Mouse (Mus musculus) retina, embryonic 14.5 days (tissue): ENCODE data around the gene Stat1.

Source experiments
- DNase-seq: peaks from one replicate; pipeline ENCODE4 v3.0.0-alpha.2; 2015; ENCODE audit warnings: low spot score

Stat1 gene

DNA sequence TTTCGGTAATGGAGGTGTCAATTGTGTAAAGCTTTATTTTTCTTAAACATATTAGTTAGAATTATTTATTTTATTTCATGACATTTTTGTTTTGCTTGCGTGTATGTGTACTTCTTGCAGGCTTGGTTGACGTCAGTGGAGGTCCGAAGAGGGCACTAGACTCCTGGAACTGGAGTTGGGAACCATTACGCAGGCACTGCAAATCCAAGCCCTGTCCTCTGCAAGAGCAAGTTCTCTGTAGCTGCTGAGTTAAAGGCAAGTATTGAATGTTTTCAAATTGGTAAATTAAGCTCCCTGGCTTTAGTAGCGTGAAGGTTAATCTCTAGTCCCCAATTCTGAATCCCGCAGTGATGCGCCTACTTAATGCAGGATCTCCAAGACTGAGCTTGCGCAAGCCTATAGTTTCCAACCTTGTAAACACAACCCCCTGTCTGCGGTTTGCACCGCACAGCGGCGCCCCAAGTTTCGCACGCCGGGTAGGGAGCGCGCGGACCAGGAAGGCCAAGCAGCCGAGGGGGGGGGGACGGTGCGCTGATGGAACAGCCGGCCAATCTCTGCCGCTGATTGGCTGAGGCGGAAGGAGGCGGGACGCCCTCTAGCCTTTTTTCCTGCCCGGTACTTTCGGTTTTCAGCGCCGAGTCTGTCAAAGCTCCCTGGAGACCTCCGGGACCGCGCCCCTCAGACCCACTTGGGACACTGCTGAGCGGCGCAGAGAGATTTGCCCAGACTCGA is at the start of gene Stat1:
Stat1 (plus strand) TSS at position 581 of the 732 bp plus-strand sequence.
- DNase-seq, result peak; percentile 96

DNA sequence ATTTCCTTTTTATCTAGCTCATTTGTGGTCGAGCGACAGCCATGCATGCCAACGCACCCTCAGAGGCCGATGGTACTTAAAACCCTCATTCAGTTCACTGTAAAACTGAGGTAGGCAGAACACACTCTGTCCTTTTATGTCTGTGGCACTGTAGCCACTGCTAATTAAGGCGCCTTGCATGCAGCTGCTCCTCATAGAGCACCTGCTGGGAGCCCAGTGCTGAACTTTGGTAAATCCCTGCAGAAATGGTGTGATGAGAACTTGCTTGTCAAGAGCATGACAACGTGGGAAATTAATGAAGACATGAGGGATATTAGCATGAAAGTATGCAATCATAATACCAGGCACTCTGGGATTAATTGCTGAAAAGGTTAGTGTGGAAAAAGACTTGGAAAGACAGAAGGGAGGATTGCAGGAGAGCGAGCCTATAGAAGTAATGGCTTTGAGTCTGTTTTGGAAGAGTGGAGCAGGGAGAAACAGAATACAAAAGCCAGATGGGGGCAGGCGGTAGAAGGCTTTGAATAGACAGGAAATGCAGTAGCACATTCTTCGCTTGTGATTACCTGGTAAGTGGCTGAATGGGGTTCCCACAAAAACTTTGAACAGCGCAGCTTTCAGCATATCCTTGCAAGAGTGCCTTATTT is 39.4 kb upstream of the Stat1 start:
- peak; percentile 75 for DNase-seq

DNA sequence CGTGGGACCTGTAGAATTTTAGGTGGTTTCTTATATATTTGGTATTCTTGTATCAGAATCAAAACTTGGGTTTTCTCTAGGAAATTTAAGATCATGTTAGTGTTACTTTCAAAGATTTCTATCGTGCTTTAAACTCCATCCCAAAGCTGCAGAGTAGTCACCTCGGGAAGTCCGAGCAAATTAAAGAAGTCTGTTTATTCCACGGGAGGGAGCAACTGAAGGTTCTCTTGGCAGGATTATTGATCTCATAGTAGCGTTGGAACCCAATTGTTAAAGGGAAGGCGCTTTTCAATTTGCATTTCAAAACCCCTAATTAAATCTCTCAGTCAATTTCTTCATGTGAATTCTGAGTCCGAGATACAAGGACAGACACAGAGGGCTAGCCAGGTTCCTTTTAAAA is 38.9 kb upstream of the Stat1 start:
- no peak for DNase-seq

DNA sequence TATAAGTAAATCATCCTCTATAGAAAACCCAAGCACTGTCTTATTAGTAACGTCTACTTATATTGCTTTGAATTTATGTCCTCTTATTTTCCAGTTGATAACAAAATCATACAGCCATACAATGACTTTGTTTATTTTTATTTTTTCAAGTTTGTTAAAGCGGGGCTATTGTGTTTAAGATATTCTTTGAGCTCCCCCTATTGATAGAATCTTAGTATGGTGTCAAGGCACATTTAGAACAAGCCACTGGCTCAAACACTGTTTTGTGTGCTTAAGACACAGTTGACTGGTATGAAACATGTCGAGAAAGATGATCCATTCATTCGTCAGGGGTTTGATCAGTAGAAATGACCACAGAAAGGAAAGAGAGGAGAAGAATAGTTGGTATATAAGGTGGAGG is 33.0 kb upstream of the Stat1 start:
- peak; percentile 34 for DNase-seq

DNA sequence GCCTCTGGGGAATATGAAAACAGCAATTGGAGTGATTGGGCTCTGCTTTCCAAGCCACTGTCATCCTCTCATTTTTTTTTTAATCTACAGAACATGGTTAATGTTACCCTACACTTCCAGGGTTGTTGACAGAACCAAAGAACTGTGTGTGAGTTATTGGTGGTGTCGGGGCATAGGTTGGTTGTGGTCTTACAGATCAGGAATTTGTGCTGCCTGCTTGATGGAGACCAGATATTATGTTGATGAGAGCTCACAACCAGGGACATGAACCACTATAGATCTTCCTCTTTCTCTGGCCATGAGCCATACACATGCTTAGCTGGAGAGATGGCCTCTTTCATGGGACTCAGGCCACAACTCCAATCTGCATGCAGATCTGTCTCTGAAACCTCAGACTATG is 32.1 kb upstream of the Stat1 start:
- no peak for DNase-seq

DNA sequence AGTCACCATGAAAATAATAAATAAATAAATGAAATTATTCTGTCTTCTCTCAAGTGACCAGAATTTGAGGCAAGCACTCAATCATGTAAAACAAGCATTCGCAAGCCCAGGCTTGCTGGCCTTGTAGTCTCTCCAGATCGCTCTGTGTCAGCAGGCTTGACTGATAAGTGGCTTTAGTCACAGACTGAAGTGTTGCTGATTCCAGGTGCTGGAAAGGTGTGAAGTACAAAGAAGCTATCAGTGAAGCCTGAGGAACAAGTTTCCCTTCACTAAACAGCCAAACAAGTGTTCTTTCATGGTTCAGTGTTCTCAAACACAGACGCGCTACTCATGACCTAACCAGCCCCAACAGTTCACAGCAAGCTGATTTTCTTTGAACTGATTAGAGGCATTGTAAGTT is 30.6 kb upstream of the Stat1 start:
- no peak for DNase-seq

DNA sequence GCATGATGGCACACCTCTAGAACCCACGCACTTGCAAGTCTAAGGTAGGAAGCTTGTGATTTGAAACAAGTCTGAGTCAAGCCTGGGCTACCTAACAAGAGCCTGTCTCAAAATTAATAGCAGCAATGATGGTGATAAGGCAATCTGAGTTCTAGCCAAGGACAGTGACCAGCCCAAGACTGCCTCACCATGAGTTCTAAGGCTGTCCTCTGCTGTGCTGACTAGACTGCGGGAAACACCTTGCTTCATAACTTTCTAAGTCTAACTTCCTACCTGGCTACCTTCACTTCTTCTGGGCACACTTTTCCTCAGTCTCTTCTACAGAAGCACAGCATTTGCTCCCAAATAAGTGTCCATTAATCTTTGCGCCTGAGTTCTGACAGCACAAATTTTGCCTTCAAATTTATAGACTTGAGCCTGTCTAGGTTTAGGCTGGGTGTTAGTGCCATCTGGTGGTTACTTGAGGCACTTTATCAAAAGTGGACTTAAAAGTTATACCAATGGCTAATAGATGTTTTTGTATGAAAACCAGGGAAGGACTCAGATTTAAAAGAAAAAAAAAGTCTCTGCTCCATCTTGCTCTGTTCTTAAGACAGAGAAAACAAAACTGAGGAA is 20.5 kb upstream of the Stat1 start:
- DNase-seq, result peak; percentile 78

DNA sequence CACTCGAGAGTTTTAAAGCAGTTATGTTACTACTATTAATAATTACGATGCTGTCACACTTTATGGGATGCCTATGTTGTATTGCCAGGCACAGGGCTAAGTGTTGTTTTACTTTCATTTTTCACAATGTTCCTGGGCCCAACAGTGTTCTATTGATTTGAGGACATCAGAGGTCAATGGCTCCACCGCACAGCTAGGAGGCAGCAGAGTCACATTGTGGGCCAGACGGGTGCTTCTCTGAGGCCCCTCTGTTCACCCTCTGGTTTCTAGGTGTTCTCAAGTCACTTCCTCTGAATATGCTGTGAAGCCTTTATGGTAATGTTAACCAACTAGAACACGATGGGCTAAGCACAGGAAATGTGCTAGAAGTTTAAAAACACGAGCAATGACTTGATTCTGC is 18.7 kb upstream of the Stat1 start:
- no peak for DNase-seq

DNA sequence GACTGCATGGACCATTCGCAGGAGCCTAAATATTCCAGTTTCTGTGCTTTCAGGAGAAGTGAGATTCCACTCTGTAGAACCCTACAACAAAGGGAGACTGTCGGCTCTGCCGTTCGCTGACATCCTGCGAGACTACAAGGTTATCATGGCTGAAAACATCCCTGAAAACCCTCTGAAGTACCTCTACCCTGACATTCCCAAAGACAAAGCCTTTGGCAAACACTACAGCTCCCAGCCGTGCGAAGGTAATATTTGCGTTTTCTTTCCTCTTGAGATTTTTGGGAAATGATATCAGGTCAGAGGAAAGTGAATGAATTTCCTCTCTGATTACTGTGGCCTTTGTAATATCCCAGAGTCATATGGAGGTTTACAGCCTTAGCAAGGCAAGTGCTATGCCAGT is 16.4 kb upstream of the Stat1 start:
- DNase-seq, result no peak

DNA sequence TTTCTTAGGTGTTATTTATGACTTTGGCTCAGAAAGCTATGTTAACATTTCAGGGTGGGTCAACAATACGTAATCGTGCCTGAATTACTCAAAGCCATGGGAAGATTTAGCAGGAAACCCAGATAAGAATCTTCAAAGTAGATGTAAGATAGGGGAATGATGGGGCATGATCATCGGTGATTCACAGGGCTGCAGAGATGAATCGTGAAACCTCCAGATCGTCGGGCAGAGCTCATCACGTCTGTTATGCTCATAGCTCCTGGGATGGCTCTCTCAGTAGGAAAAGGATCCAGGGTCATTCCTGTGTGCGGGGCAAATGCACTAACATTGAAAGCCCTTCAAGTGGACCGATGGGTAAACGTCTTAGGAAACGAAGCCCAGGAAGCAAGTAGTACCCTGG is 12.0 kb upstream of the Stat1 start:
- no peak for DNase-seq

DNA sequence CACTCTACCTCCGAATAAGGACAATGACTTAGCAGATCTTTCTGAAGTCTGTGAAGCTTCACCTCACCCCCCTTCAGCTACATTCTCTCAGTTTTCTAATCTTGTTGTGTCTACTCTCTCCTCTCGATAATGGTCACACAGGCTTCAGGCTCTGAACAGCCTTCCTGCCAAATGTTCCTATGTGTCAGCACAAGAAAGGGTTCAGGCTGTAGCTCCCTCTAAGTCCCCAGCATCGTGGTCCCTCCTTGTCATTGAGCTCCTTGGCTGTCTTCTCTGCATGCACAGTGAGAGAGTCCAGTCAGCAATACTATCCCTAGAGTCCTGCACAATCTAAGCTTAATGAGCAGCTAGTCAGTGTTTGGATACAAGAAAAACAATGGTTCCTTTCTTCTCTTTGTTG is 8.0 kb upstream of the Stat1 start:
- DNase-seq, result no peak

DNA sequence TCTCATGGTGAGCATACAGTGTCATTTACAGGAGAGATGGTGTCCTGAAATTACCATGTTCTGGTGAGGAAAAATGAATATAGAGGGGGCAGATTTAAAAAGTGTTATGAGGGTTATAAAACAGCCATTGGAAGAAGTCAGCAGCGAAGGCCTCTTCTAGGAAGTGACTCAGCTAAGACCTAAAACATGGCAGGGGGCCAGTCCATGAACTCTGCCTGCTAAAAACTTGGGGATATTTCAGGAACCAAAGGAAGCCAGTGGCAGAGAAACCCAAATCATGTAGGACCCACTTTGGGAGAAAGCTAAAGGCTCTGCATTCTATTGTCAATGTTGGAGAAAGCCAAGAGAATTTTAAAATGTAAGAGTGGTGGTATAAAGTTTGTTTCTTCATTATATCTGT is 6.9 kb upstream of the Stat1 start:
- DNase-seq, result no peak

DNA sequence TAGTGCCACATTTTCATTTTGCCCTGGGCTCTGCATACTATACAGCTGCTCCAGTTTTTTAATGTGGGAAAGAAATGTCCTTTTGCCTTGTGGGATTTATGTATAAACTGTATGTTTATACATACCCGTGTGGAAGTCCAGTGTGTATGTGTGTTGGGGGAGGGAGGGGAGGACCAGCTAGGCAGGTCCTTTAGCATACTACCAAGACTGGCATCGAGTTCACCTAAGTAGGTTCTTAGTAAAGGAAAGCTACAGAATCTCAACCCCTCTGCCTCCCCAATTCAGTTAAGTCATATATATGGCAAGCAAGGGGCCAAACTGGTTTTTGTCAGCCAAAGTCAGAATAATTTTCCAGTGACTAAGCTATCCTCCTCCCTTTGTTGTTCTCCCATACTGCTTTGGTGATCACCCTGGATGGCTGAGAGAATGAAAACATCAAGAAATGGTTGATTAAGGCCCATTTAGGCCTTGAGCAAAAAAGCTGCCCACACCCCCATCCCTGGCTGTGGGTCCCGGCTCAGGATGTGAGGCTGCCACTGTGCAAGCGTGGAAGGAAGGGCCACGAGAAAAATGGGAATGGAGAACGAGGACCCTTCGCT is 6.1 kb upstream of the Stat1 start:
- no peak for DNase-seq

DNA sequence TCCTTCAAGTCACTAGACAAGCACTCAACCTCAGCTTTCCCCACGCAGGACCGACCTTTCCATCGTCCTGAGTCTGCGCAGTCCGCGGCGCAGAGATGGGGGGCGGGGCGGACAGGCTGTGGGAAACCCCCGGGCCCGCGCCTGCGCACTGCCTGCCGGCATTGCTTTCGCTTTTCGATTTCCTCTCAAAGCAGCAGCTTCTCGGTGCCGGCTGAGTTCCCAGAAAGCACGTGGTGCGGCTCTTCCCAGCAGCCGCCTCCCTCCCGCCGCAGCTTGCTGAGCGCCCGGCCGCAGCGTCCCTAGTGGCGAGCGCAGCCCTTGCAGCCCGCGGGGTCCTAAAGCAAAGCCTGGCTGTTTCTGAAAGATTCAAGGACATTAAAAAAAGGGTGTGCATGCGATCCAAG is 5.6 kb upstream of the Stat1 start:
- DNase-seq, result peak; percentile 99

DNA sequence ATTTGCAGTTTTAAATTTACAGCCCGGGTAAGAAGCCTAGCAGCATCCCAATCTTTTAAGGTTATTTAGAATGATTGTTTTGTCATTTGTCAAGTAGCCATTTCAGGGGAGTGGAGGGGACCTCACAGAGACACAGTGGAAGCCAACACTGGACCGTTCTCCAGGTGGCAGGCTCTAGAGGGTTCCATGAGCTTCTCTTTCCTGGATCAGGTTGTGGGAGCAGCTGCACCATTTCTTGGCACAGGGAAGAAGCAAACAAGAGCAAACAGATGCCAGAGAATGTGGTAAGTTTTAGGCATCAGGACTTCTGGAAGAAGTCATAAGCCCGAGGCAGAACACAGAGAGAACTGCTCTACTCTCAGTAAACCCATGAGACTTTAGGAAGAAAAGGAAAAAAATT is 2.8 kb upstream of the Stat1 start:
- DNase-seq, result no peak

DNA sequence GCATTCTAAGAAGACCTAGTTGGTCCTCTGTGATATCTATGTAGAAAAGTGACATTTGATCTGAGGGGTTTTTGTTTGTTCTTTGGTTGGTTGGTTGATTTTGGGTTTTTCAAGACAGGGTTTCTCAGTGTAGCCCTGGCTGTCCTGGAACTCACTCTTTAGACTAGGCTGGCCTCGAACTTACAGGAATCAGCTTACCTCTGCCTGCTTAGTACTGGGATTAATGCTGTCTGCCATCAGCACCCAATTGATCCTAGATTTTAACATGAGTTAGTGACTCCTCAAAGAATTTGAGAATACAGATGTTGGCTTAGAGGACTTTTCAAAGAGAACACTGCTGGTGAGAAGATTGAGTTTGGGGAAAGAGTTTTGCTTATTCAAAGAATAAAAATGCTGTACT is 1.5 kb upstream of the Stat1 start:
- no peak for DNase-seq

DNA sequence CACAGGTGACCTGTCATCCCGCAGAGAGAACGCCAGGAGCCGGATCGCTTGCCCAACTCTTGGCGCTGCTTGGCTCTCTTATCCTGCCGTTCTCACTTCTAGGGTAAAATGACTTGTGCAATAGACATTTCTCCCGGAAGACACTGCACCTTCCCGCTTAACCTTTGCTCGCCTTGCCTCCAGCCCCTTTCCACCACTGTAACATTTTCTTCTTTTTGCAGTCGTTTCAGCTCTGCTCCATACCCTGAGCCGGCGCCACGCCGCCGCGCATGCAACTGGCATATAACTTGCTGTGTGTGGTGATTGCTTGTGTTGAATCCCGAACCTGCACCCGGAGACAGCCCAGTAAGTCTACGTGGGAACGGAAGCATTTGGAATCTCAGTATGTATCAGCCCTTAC is 451 bp downstream of the Stat1 start:
- DNase-seq, result no peak

DNA sequence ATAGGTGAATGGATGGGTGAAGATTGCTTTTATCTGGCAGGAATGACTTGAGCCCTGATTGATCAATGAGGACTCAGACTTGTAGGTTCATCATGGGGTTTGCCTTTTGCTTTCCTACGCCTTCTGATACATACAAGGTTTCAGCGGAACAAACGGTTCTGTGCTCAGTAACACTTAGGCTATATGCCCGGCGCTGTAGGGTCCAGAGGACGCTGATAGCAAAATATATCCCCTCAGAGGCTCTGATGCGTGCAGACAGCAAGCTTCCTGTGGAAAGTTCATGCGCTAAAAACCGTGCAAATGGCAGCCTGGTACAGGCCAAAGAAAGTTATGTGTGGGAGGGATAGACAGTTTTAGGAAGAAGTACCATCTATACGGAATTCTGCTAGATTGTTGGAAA is 951 bp downstream of the Stat1 start:
- DNase-seq, result no peak

DNA sequence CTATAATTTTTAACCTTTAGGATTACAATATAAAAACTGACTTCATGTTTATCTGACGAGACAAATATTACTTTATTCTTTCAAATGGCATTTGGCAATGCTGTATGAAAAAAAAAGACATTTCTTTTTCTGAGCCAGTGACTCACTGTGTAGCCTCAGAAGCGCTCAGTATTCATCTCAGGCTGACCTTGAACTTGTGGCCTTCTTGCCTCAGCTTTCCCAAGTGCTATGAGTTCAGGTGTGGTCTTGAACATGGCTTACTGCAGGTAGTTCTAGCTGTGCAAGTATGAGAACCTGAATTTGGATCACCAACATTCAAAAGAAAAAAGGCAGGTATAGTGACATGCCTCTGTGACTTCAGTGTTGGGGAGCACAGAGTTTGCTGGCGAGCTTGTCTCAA is 1.8 kb downstream of the Stat1 start:
- no peak for DNase-seq

DNA sequence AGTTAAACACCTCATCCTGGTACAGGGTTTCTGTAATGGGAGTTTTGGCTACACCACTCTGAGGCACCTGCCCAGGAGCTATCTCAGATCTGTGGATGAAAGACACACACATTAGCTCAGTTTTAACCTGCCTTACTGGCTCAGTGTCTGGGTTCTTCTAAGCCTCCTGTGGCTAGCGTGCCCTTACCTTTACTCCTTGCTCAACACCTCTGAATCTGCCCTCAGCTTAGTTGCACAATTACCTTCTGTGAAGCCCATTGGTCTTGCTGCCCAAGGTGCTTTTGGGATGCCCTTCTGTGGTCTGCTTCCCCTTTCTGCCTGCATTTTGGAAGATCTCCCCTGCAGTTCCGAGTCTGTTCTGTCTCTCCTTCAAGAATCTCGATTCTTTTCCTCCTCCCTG is 5.6 kb downstream of the Stat1 start:
- DNase-seq, result no peak

DNA sequence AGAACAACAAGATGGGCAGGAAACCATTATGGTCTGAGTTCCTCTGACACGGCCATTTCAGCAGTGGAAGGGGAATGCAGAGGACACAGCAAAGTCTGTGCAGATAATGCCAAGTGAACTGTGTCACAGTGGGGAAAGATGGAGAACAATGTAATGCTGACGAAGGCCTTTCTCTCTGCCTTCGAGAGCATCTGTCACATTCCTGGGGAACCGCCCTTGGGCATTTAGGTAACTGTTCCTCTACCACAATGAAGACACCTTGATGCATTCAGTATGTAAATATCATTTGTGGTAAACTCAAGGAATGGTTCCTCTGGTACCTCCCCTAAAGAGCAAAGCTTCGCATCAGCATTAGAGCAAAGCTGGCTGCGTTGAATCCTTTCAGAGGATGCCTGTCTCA is 8.1 kb downstream of the Stat1 start:
- no peak for DNase-seq

DNA sequence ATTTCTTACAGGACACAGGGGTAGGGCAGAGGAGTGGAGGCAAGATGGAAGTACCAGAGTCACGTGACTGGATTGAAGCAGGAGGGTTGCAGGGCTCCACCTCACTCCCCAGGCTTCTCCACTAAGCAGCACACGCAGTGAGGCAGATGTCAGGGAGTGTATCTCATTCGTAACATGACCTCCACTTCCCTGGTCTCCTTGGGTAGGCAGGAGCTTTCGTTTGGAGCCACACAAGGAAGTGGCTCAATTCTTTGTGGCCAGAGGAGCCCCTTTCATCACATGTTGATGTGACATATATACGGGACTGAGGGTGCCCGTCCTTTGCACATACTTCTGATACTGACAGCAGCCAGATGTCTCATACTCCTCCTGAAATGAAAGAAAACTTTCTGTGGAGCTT is 10.6 kb downstream of the Stat1 start:
- no peak for DNase-seq

DNA sequence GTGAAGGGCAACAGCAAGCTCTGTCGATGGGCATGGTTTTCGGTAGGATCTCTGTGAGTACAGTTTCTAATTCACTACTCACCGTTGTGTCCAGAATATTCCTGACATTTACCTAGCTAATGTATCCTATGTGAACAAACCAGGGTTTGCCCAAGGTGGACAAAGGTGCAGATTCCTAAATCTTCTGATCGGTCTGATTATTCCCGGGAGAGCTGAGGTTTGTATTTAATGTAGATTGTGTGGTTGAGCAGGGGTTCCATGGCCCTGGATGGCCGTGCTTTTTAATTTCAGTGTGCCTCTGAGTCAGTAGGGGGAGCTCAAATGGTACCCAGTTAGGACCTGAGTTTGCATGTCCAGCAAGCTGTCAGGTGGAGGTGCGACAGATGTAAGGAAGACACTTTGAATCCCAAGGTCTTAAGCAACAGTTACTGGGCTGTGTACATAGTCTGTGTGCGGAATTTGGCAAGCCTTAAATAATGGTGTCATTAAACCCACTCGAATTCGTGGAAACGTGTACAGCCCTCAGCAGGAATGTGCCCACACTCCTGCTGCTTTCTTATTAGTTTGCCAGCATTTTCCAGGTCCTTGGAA is 12.6 kb downstream of the Stat1 start:
- DNase-seq, result no peak
